Mouse (Mus musculus) adrenal gland, adult (tissue): ENCODE measurements around the gene Rnf115.
"Not testable (repeated sequence)": the region's sequence is repeated elsewhere in the genome, so short reads cannot be mapped to it uniquely, and the experiment has no call there.

ENCODE experiments used
- DNase-seq, 2 experiments: peaks; one replicate each; pipeline ENCODE4 v3.0.0; 2022 to 2023; ENCODE audit warnings: low spot score in 1 of 2; ENCODE audit not compliant: inconsistent age in 2 of 2

Rnf115 gene

DNA sequence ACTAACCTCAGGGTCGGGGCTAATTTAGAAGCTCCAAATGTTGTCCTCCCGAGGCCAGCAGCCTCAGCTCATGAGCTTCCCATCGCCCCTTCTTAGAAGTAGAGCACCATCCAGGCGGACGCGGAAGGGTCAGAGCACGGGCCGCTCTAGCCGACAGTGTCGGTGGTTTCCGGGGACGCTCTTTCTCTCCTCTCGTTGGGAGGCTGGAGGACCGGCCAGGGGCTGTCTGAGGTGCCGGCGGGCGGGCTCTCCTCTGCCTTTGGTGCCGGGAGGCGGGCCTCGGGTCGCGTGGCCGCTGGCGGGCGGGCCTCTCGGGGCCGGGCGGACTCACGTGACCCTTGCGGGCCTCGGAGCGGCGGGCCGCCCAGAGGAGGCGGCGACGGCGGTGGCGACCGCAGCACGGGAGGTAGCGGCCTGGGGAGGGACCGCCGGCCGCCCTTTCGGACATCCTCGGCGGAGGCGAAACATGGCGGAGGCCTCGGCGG is at the start of gene Rnf115, which contains the start of gene Polr3c:
Gene Rnf115, plus strand, starts transcription at position 322 of the 485 bp plus-strand sequence.
Gene Polr3c, minus strand, starts transcription at position 286 of the 485 bp plus-strand sequence.
- peak; percentile 99 for DNase-seq

DNA sequence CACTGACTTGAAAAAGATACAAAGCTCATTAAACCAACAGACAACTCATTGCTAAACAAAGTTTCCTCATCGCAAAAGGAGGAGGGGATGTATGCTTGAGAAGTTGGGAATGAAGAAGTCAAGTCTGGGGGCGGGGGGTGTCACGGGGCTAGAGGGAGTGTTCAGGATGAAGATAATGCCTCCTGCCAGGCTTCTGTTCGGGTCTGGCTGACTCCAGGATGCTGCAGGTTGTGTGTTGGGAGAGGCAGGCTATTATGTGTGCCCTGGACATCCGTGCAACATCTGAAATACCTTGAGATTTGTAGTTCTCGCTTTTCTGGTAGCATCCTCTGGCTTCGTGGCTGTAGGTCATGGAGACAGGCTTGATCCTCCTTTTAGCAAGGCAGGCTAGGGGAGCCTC is 49.0 kb upstream of the Rnf115 start:
- peak in 1 of 2 experiments; percentile 36 for DNase-seq

GRCm38 (mm10) chr3:96679159-96679674 is 48.2 kb upstream of the Rnf115 start:
- DNase-seq, result peak; percentile 79 to 91

DNA sequence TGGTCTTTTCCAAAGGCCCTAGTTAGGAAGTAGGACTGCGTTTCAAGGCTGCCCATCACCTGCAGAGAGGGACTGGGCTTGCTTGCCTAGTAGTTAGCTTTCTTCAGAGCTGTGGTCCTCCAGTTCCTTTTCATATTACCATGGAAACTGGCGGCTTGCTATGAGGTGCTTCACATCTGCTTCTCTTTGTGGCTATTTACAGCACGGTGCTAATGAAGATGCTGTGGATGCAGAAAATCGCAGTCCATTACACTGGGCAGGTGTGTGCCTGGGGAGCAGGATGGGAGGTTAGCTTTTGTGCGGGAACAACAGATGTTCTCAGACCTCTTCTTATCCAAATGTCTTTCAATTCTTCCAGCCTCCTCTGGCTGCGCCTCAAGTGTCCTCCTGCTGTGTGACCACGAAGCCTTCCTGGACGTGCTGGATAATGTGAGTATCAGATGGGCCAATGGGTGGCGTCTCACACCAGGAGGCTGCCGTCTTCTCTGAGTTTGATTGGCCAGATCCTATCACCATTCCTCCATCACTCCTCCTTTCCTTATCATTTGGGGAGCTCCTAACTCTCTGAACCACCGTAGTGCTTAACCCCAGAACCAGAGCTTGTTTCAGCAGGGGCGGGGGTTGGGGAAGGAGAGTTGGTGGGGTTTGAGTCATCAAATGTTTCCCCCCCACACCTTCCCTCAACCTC is 47.1 kb upstream of the Rnf115 start:
- no peak for DNase-seq

DNA sequence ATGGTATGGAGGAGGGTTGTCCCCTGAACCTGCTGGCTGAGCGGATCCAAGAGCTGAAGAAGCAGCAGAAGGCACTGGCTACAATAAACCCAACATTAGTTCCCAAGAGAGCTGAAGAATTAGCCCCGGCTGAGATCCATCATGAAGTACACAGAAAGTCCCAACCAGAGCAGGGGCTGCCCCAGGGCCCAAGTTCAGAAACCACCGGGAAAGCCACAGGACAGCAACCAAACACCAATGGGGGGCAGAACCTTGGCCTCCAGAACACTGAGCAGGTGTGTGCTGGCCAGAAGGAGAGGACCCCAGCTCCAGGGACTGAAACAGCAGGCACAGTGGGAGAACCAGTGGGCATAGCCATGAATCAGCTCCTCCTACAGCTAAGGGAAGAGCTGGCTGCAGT is 44.0 kb upstream of the Rnf115 start:
- DNase-seq, result no peak

GRCm38 (mm10) chr3:96684151-96684821 is 43.2 kb upstream of the Rnf115 start:
- DNase-seq, result peak in 1 of 2 experiments; percentile 84

DNA sequence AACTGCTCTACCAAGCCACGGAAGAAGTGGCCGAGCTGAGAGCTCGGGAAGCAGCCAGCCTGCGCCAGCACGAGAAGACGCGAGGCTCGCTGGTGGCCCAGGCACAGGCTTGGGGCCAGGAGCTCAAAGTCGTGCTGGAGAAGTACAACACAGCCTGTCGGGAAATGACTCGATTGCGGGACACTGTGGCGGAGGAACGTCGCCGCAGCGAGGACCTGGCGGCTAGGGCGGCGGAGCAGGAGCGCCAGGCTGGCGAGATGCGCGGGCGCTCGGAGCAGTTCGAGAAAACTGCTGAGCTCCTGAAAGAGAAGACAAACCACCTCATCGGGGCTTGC is 42.7 kb upstream of the Rnf115 start:
- DNase-seq, result no peak

GRCm38 (mm10) chr3:96686057-96686456 is 41.4 kb upstream of the Rnf115 start:
- DNase-seq, result not testable (repeated sequence)

DNA sequence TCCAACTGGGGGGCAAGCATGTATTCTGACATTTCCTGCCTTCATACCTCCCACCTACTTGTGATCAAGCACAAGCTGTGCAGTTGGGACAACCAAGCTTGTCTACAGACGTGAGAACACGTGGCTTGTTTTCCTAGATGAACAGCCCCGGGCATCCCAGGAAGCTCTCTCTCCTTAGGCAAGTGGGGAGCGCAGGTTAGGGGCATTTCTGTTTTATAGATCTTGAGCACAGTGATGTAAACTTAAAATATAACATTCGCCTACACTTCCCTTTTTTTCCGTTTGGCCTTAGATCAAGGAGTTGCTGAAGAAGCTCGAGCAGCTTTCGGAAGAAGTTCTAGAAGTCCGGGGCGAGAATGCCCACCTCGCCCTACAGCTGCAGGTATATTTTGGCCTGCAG is 38.6 kb upstream of the Rnf115 start:
- DNase-seq, result no peak

DNA sequence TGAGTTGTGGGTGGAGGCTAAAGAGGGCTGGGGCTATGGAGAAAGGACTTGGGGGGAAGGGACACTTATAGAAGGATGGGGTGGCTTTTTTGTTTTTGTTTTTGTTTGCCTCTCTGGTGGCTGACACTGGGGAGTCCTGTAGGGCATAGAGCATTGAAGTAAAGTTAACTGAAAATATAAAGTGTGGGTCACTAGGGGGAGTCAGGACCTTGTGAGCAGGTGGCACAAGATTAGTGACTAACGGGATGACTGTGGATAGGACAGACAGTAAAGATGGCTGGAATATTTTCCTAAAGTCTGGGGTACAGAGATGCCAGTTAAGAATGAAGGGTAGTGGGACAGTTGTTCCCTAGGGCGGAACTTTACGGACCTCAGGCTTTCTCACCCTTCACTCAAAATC is 37.2 kb upstream of the Rnf115 start:
- DNase-seq, result no peak

- DNase-seq, result no peak
Measured at GRCm38 (mm10) chr3:96692506-96692905, 35.0 kb upstream of the Rnf115 start.

DNA sequence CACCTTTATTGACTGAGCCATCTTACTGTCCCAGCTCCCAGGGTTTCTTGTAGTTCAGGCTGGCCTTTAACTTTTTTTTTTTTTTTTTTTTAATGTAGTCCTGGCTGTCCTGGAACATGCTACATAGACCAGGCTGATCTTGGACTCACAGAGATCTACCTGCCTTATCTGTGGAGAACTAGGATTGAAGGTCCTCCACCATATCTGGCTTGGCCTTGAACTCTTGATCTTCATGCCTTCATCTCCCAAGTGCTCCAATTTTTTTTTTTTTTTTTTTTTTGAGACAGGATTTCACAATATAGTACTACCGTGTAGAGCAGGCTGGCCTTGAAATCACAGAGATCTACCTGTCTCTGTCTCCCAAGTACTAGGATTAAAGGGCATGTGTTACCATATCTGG is 33.9 kb upstream of the Rnf115 start:
- DNase-seq, result no peak

DNA sequence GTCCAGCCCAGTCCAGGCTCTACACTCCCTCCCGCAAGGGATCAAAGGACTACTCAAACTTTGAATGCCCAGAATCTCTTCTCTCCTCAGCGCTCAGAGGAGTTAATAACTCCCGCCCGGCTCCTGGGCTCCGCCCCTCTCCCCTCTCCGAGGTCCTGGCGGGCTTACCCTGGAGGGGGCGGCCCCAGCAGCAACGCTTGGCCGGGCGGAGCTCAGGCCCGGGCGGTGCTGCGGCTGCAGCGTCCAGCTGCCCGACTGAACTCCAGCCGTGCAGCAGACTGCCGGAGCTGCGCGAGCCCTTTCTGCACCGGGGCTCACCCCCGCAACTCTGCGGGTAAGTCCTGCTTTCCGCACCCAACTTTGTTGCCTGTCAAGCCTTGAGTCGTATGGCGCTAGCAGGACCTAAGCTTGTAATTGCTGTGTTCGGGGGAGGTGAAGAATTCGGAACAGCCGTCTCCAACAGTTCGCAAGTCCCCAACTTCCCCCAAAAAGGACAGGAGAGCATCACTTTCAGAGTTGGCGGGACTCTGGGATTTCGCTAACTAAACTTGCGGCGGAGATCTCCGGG is 31.2 kb upstream of the Rnf115 start, which contains the start of gene Pias3:
Gene Pias3, plus strand, starts transcription at position 187 of the 568 bp plus-strand sequence.
- peak; percentile 91 to 95 for DNase-seq

DNA sequence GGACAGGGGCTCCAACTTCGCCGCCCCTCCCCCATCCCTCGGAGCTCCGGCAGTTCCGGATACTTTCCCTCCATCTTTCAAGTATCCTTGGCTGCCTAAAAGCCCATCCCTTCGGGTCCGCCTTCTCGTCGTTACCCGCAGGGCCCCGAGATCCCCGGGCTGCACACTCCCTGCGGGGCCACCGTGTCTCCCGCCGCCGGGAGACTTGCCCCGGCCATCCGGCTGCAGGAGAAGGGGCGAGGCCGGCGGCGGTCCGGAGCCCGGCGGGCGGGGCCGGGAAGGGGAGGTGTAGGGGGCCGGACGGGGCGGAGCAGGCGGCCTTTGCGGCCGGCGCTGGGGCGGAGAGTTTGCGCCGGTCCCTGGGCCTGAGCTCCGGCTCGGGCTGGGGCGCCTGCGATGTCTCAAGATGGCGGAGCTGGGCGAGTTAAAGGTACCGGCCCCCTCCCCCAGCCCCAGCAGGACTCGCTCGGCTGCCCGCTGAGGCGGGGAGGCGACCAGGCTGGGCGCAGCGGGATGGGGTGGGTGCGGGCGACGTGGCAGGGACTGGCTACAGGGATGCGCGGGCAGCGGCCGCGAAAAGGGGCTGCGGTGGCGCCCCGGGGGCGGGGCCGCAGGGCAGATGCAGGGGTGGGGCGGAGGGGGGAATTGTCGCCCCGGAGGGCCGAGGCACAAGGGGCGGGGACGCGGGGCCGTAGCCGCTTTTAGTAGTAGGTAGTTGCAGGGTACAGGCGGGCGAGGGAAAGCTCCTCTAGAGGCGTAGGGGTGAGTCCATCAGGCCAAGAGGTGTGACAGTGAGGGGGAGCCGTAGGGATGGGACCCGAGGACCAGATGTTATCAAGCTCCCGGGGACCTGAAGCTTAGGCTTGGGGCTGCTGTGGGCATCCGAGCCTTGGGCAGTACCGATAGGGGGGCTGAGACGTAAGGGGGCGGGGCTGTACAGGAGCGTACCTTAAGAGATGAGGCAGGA is 30.4 kb upstream of the Rnf115 start:
- DNase-seq, result peak; percentile 94 to 98

- no peak for DNase-seq
Measured at GRCm38 (mm10) chr3:96698993-96699690, 28.3 kb upstream of the Rnf115 start.

DNA sequence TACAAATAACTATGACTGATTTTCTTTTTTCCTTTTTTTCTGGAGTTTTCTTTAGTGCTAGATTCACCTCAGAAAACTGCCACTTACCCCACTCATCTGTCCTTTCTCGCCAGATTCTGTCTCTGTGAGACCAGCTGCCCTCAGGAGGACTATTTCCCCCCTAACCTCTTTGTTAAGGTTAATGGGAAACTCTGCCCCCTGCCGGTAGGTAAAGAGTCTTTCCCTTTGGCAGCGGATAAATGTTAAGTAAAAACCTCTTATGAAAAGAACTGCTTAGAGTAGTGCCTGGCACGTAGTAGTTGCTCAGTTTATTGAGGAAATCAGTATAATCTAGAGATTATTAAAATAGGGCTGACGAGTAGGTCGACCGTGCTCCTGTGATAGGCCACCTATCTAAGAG is 27.1 kb upstream of the Rnf115 start:
- DNase-seq, result peak in 1 of 2 experiments; percentile 59

- DNase-seq, result no peak
Measured at GRCm38 (mm10) chr3:96701003-96701402, 26.5 kb upstream of the Rnf115 start.

GRCm38 (mm10) chr3:96704778-96705177 is 22.7 kb upstream of the Rnf115 start:
- peak in 1 of 2 experiments; percentile 55 for DNase-seq

DNA sequence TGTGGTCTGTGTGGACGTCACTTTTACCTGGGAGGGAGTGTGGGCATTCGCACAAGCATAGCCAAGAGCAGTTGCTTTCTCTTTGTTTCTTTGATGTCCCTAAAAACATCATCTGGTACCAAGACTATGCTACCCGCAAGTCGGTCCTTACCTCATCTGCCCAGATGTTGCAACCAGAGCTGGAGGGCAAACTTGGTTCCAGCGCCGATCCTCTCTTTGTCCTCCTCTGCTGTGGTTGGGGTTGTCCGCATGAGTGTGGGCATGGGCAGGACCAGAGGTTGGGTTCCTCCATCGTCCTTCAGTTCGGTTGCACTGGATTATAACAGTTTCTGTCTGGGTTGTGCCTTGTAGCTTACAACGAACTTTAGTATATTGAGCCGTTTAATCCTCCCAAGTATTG is 21.2 kb upstream of the Rnf115 start:
- DNase-seq, result no peak

DNA sequence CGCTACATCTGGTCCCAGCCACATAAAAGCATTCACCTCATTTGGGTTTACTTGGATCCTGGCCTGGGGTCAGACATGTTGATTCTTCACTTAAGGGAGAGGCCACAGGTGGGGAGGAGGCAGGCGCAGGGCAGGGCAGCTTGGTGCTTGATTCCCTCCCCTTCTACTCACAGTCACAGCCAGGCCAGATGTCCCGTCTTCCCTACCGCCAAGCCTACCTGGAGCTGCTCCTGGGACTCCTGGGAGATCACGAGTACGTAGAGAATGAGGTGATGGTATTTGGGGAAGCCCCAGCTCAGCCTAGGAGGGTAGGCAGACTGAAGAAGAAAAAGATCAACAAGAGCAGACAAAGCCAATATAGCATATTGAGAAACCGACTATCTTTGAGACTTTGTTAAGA is 20.5 kb upstream of the Rnf115 start:
- DNase-seq, result no peak
